33 mouse cellular contexts compared by ENCODE assay signal in the genomic region with DNA sequence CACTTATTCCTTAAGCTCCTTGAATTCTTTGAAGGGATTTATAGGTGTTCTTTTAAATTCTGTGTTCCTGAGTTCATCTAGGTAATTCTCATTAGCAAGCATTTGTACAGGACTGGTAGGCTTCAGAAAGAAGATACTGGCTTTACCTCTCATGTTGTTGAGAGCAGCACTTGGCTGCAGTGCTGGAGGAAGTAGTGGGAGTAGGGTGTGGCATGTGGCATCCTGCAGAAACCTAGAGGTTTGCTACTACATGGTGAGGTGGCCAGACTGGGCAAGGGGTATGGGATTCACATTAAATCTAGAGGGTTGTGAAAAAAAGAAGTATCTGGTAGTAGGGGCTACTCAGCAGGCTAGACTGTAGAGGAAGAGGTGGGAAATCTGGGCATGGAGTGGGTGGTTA. TPM values are rescaled to one million over a fixed set of nuclear protein-coding genes. Genes with fewer than 3 reads are reported as not detected.
"Had no signal": no experiment of that assay in that cellular context is flagged by ENCODE, and none has a peak within 500 bp of the region (broad histone marks: within the 10 kb centered on the region; RNA-seq: fewer than 3 reads in every experiment).

No protein-coding gene starts in this region.

- H3K27me3 ChIP-seq: heart, embryonic 13.5 days; heart, embryonic 15.5 days; hindbrain, embryonic 13.5 days; hindbrain, embryonic 15.5 days; intestine, embryonic 15.5 days; kidney, embryonic 15.5 days; limb, embryonic 13.5 days; limb, embryonic 15.5 days; liver, embryonic 12.5 days had no signal

- H3K4me3 ChIP-seq: heart, adult 2 months; heart, embryonic 13.5 days; heart, embryonic 15.5 days; hindbrain, embryonic 13.5 days; hindbrain, embryonic 15.5 days; intestine, embryonic 15.5 days; kidney, embryonic 15.5 days; limb, embryonic 13.5 days; limb, embryonic 15.5 days; liver, embryonic 12.5 days had no signal

- H3K4me1 ChIP-seq: heart, embryonic 13.5 days; heart, embryonic 15.5 days; hindbrain, embryonic 13.5 days; hindbrain, embryonic 15.5 days; intestine, embryonic 15.5 days; kidney, embryonic 15.5 days; limb, embryonic 13.5 days; limb, embryonic 15.5 days; liver, embryonic 12.5 days had no signal

- H3K36me3 ChIP-seq: heart, embryonic 13.5 days; heart, embryonic 15.5 days; hindbrain, embryonic 13.5 days; hindbrain, embryonic 15.5 days; intestine, embryonic 15.5 days; kidney, embryonic 15.5 days; limb, embryonic 13.5 days; limb, embryonic 15.5 days; liver, embryonic 12.5 days had no signal

- H3K9ac ChIP-seq: heart, embryonic 13.5 days; heart, embryonic 15.5 days; hindbrain, embryonic 13.5 days; hindbrain, embryonic 15.5 days; intestine, embryonic 15.5 days; kidney, embryonic 15.5 days; limb, embryonic 13.5 days; limb, embryonic 15.5 days; liver, embryonic 12.5 days; liver, embryonic 14.5 days had no signal

- H3K27ac ChIP-seq: heart, adult 2 months; heart, embryonic 13.5 days; heart, embryonic 15.5 days; hindbrain, embryonic 13.5 days; hindbrain, embryonic 15.5 days; hindbrain, postnatal 0 days; intestine, embryonic 15.5 days; kidney, embryonic 15.5 days; kidney, postnatal 0 days; limb, embryonic 13.5 days; limb, embryonic 15.5 days; liver, embryonic 12.5 days; liver, embryonic 14.5 days had no signal

- DNase-seq: gastrocnemius, postnatal 14 days; gastrocnemius, postnatal 36 days; heart, adult 11 months; heart, adult 2 months; heart, postnatal 14 days; heart, postnatal 36 days; kidney, adult 11 months; kidney, adult 2 months; kidney, adult 9 months; kidney, postnatal 14 days; kidney, postnatal 36 days; layer of hippocampus, adult 9-11 months; layer of hippocampus, postnatal 36 days; left cerebral cortex, postnatal 4 days had no signal

- ATAC-seq: hindbrain, postnatal 0 days; intestine, embryonic 15.5 days; liver, embryonic 12.5 days had no signal

- H3K4me2 ChIP-seq: heart, embryonic 11.5 days; heart, embryonic 13.5 days; heart, embryonic 15.5 days; hindbrain, embryonic 13.5 days; hindbrain, embryonic 15.5 days; intestine, embryonic 15.5 days; kidney, embryonic 15.5 days; limb, embryonic 13.5 days; limb, embryonic 15.5 days; liver, embryonic 12.5 days had no signal

- H3K9me3 ChIP-seq: heart, embryonic 13.5 days; heart, embryonic 15.5 days; hindbrain, embryonic 13.5 days; hindbrain, embryonic 15.5 days; intestine, embryonic 15.5 days; kidney, embryonic 15.5 days; limb, embryonic 13.5 days; limb, embryonic 15.5 days; liver, embryonic 12.5 days had no signal

RNA-seq across cellular contexts. Expression of a gene that starts 31.1 kb away (rescaled TPM):
- polyA plus RNA-seq: heart, embryonic 11.5 days; heart, postnatal 0 days; hindbrain, embryonic 13.5 days; hindbrain, embryonic 15.5 days; hindbrain, postnatal 0 days; kidney, postnatal 0 days; limb, embryonic 11.5 days; liver, embryonic 12.5 days had no signal

RNA-seq across cellular contexts. Expression of a gene that starts 58.7 kb away (rescaled TPM):
- polyA plus RNA-seq: gonadal fat pad, adult 2 months; heart, adult 2 months; heart, embryonic 11.5 days; heart, embryonic 13.5 days; heart, embryonic 15.5 days; heart, postnatal 0 days; hindbrain, embryonic 11.5 days; hindbrain, embryonic 13.5 days; hindbrain, embryonic 15.5 days; intestine, embryonic 15.5 days; kidney, adult 2 months; kidney, embryonic 15.5 days; kidney, postnatal 0 days; large intestine, adult 2 months; limb, embryonic 11.5 days; limb, embryonic 13.5 days; liver, adult 2 months; liver, embryonic 12.5 days; liver, embryonic 14.5 days had no signal
